14 mouse cellular contexts compared by ENCODE assay signal in genomic region chr5:122769101-122769568, GRCm38 (mm10). TPM values are rescaled to one million over a fixed set of nuclear protein-coding genes. Genes with fewer than 3 reads are reported as not detected.
DNase-seq lines count a peak whose midpoint lies in the region; ATAC-seq and TF ChIP-seq lines count a peak whose summit lies in the region.
"Had no signal": no experiment of that assay in that cellular context is flagged by ENCODE, and none has a peak within 500 bp of the region (broad histone marks: within the 10 kb centered on the region; RNA-seq: fewer than 3 reads in every experiment).

No protein-coding gene starts in this region.

- TF ChIP-seq CTCF in lung, postnatal 0 days (IDR thresholded peaks at IDR 0.05), result no peak
- no peak for TF ChIP-seq CTCF in stomach, postnatal 0 days (IDR thresholded peaks at IDR 0.05; ENCODE audit: low read depth)
- TF ChIP-seq CTCF in left cerebral cortex, adult 2 months (IDR thresholded peaks at IDR 0.05), result no peak

- no peak for ATAC-seq in lung, postnatal 0 days
- ATAC-seq in liver, embryonic 12.5 days, result peak; percentile 76
- ATAC-seq in stomach, postnatal 0 days (ENCODE audit: low FRiP score, low TSS enrichment), result peak; percentile 41; the same call in 1 of the 2 replicates
- ATAC-seq: forebrain, embryonic 15.5 days; midbrain, embryonic 13.5 days; Patski had no signal

- no peaks in the 10 kb centered on the region for H3K9me3 ChIP-seq in lung, postnatal 0 days (ENCODE audit: low read length)
- H3K9me3 ChIP-seq in liver, embryonic 12.5 days (replicated peaks), result 0 out of 2 replicates have a peak, but pooled peaks cover 4% of the 10 kb centered on the region
- H3K9me3 ChIP-seq in stomach, postnatal 0 days (ENCODE audit: control insufficient read depth, low read length), result no peaks in the 10 kb centered on the region
- H3K9me3 ChIP-seq: forebrain, embryonic 15.5 days; midbrain, embryonic 13.5 days had no signal

- H3K4me1 ChIP-seq in lung, postnatal 0 days (ENCODE audit: insufficient read depth, low read depth, low read length), result peaks cover 7% of the 10 kb centered on the region; the same call in 1 of the 2 replicates
- peaks cover 30% of the 10 kb centered on the region for H3K4me1 ChIP-seq in liver, embryonic 12.5 days
- 0 out of 2 replicates have a peak, but pooled peaks cover 5% of the 10 kb centered on the region for H3K4me1 ChIP-seq in stomach, postnatal 0 days (replicated peaks; ENCODE audit: control insufficient read depth, insufficient read depth)

- no peaks in the 10 kb centered on the region for H3K27me3 ChIP-seq in lung, postnatal 0 days (replicated peaks; ENCODE audit: insufficient read depth, low read length)
- no peaks in the 10 kb centered on the region for H3K27me3 ChIP-seq in liver, embryonic 12.5 days (replicated peaks)
- H3K27me3 ChIP-seq in stomach, postnatal 0 days (ENCODE audit: control insufficient read depth, insufficient read depth, low read length), result no peaks in the 10 kb centered on the region
- H3K27me3 ChIP-seq: forebrain, embryonic 15.5 days; midbrain, embryonic 13.5 days; Patski had no signal

- intact Hi-C loops in left cerebral cortex, adult 2 months (cut with DNase I), result no loop called here

- no peak overlapping the region for H3K4me2 ChIP-seq in lung, postnatal 0 days (replicated peaks; ENCODE audit: low read depth, low read length)
- H3K4me2 ChIP-seq in liver, embryonic 12.5 days, result 0 out of 2 replicates have a peak overlapping the region, but pooled peaks have one; percentile 0
- H3K4me2 ChIP-seq in stomach, postnatal 0 days (replicated peaks; ENCODE audit: low read depth), result no peak overlapping the region
- H3K4me2 ChIP-seq: forebrain, embryonic 15.5 days; midbrain, embryonic 13.5 days had no signal

- H3K9ac ChIP-seq in lung, postnatal 0 days (replicated peaks; ENCODE audit: low read depth), result no peak overlapping the region
- no peak overlapping the region for H3K9ac ChIP-seq in liver, embryonic 12.5 days
- no peak overlapping the region for H3K9ac ChIP-seq in stomach, postnatal 0 days (ENCODE audit: low read length)
- H3K9ac ChIP-seq: forebrain, embryonic 15.5 days; midbrain, embryonic 13.5 days had no signal

- H3K4me3 ChIP-seq in lung, postnatal 0 days (ENCODE audit: low read depth, low read length), result no peak overlapping the region
- no peak overlapping the region for H3K4me3 ChIP-seq in liver, embryonic 12.5 days
- no peak overlapping the region for H3K4me3 ChIP-seq in stomach, postnatal 0 days (ENCODE audit: low read depth, low read length)
- H3K4me3 ChIP-seq in left cerebral cortex, adult 2 months, result no peak overlapping the region
- H3K4me3 ChIP-seq: forebrain, embryonic 15.5 days; midbrain, embryonic 13.5 days had no signal

- DNase-seq in lung, postnatal 0 days (ENCODE audit: low spot score), result peak; percentile 62
- no peak for DNase-seq in lung, postnatal 10 days
- DNase-seq in R1 (ENCODE audit: low read depth, low spot score), result peak; percentile 96
- DNase-seq in stomach, postnatal 0 days (ENCODE audit: low spot score), result no peak
- DNase-seq in layer of hippocampus, postnatal 10 days (ENCODE audit: low spot score in 2 of 2), result no peak
- DNase-seq in left cerebral cortex, adult 2 months (ENCODE audit: extremely low spot score in 1 of 2, low spot score in 2 of 2), result no peak
- DNase-seq in thymus, postnatal 10 days (ENCODE audit: low spot score in 2 of 2), result no peak
- DNase-seq: heart, postnatal 4 days; left cerebral cortex, postnatal 4 days; thymus, postnatal 14 days had no signal

- H3K36me3 ChIP-seq in lung, postnatal 0 days (ENCODE audit: insufficient read depth, low read length), result no peaks in the 10 kb centered on the region
- peaks cover 38% of the 10 kb centered on the region for H3K36me3 ChIP-seq in liver, embryonic 12.5 days
- H3K36me3 ChIP-seq in stomach, postnatal 0 days (ENCODE audit: control insufficient read depth, insufficient read depth, low read length), result no peaks in the 10 kb centered on the region

- 79% methylated on average over 15 of the region's 15 CpGs for WGBS in lung, postnatal 0 days
- 56% methylated on average over 15 of the region's 15 CpGs for WGBS in liver, embryonic 12.5 days (ENCODE audit: insufficient replicate concordance)
- WGBS in stomach, postnatal 0 days, result 81% methylated on average over 15 of the region's 15 CpGs

- H3K27ac ChIP-seq in lung, postnatal 0 days (ENCODE audit: low read length), result no peak overlapping the region
- H3K27ac ChIP-seq in liver, embryonic 12.5 days, result no peak overlapping the region
- H3K27ac ChIP-seq in stomach, postnatal 0 days (replicated peaks), result no peak overlapping the region
- H3K27ac ChIP-seq in left cerebral cortex, adult 2 months, result no peak overlapping the region
- H3K27ac ChIP-seq: forebrain, embryonic 15.5 days; midbrain, embryonic 13.5 days had no signal

- TF ChIP-seq EP300 in lung, postnatal 0 days (IDR thresholded peaks at IDR 0.05), result no peak
- no peak for TF ChIP-seq EP300 in stomach, postnatal 0 days (optimal IDR thresholded peaks at IDR 0.05)

RNA-seq across cellular contexts. Expression of gene Camkk2, which starts 10.1 kb away (rescaled TPM):
- polyA plus RNA-seq in lung, postnatal 0 days (2015; fragmentation: Nextera tagmentation; extraction: Ambion mirVana), result 29.2 and 29.6 TPM in 2 replicates
- polyA plus RNA-seq in liver, embryonic 12.5 days (2016; fragmentation: Nextera tagmentation; extraction: Ambion mirVana), result 14.5 and 16.7 TPM in 2 replicates
- 16.3 and 16.6 TPM in 2 replicates for polyA plus RNA-seq in stomach, postnatal 0 days (2015; fragmentation: Nextera tagmentation; extraction: Ambion mirVana)
- total RNA-seq in layer of hippocampus, postnatal 10 days (2021), result 100 to 1,000 TPM; 103 to 117 TPM
- 100 to 1,000 TPM; 238 to 248 TPM for total RNA-seq in left cerebral cortex, adult 2 months (2021)

RNA-seq across cellular contexts. Expression of gene Anapc5, which starts 52.0 kb away (rescaled TPM):
- 166 and 180 TPM in 2 replicates for polyA plus RNA-seq in lung, postnatal 0 days (2015; fragmentation: Nextera tagmentation; extraction: Ambion mirVana)
- polyA plus RNA-seq in liver, embryonic 12.5 days (2016; fragmentation: Nextera tagmentation; extraction: Ambion mirVana), result 330 and 342 TPM in 2 replicates
- 168 and 169 TPM in 2 replicates for polyA plus RNA-seq in stomach, postnatal 0 days (2015; fragmentation: Nextera tagmentation; extraction: Ambion mirVana)
- 100 to 1,000 TPM; 252 to 292 TPM for total RNA-seq in layer of hippocampus, postnatal 10 days (2021)
- 100 to 1,000 TPM; 222 to 229 TPM for total RNA-seq in left cerebral cortex, adult 2 months (2021)

Comparison
In these comparisons a context has a peak if more than half of its experiments do, and no peak if none do; other contexts are left out.
1. DNase-seq: peak in lung, postnatal 0 days (single experiment) and R1 (single experiment); none in lung, postnatal 10 days (single experiment), stomach, postnatal 0 days (single experiment), layer of hippocampus, postnatal 10 days (0 of 2), left cerebral cortex, adult 2 months (0 of 2) and thymus, postnatal 10 days (0 of 2).